ENCODE assay signal across 19 mouse cellular contexts in the genomic region with DNA sequence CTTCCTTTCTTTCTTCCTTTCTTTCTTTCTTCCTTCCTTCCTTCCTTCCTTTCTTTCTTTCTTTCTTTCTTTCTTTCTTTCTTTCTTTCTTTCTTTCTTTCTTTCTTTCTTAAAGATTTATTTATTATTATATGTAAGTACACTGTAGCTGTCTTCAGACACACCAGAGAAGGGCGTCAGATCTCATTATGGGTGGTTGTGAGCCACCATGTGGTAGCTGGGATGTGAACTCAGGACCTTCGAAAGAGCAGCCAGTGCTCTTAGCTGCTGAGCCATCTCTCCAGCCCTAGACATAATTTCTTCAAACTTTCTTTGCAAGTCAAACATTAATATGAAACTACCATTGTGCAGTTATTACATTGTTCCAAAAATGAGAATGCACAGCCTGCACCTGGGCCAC. TPM values are rescaled to one million over a fixed set of nuclear protein-coding genes. Genes with fewer than 3 reads are reported as not detected.
DNase-seq lines count a peak whose midpoint lies in the region; ATAC-seq and TF ChIP-seq lines count a peak whose summit lies in the region.
"Not testable (repeated sequence)": the region's sequence is repeated elsewhere in the genome, so short reads cannot be mapped to it uniquely, and the experiment has no call there.
"Had no signal": no experiment of that assay in that cellular context is flagged by ENCODE, and none has a peak within 500 bp of the region (broad histone marks: within the 10 kb centered on the region; RNA-seq: fewer than 3 reads in every experiment).

No protein-coding gene starts in this region.

- not testable (repeated sequence) for H3K4me3 ChIP-seq in CH12.LX (replicated peaks in 1 of 3; ENCODE audit: low read depth in 2 of 3, low read length in 2 of 3, poor library complexity in 1 of 3); gastrocnemius, adult 2 months; kidney, embryonic 14.5 days (ENCODE audit: low read length); kidney, embryonic 16.5 days (ENCODE audit: low read length); macrophage (ENCODE audit: inconsistent target); thymus, adult 2 months (ENCODE audit: control insufficient read depth, insufficient read depth, low read length)

- not testable (repeated sequence) for H3K79me2 ChIP-seq in CH12.LX (replicated peaks; ENCODE audit: control insufficient read depth, extremely low read depth, insufficient read depth, poor library complexity, severe bottlenecking)
- peaks cover 26% of the 10 kb centered on the region; the same call in 1 of the 2 replicates for H3K79me2 ChIP-seq in macrophage (ENCODE audit: inconsistent target)

- peak; percentile 19 for TF ChIP-seq RAD21 in CH12.LX (IDR thresholded peaks at IDR 0.05; ENCODE audit: low read depth, low read length)

- intact Hi-C loops in gastrocnemius, adult 2 months (cut with DNase I): loop anchor here (1.0 to 5.0 kb wide), 2 partner anchors 46 to 77 kb away; no protein-coding TSS in a partner anchor

- 81% methylated on average over 2 of the region's 2 CpGs for WGBS in kidney, embryonic 14.5 days
- WGBS in kidney, embryonic 16.5 days: 69% methylated on average over 2 of the region's 2 CpGs
- 47% methylated on average over 2 of the region's 2 CpGs for WGBS in macrophage (ENCODE audit: missing documents)
- WGBS in thymus, adult 2 months: 45% methylated on average over 2 of the region's 2 CpGs

- not testable (repeated sequence) for H3K9me3 ChIP-seq in CH12.LX (replicated peaks; ENCODE audit: low read length); kidney, embryonic 14.5 days (ENCODE audit: control insufficient read depth, low read length); kidney, embryonic 16.5 days (ENCODE audit: low read length)

- not testable (repeated sequence) for DNase-seq in CH12.LX (ENCODE audit: extremely low read depth); gastrocnemius, adult 2 months; thymus, adult 2 months
- DNase-seq in thymus, postnatal 25 days: peak; percentile 39

- TF ChIP-seq POLR2A in CH12.LX (IDR thresholded peaks at IDR 0.05; ENCODE audit: low read depth, low read length); thymus, adult 2 months (IDR thresholded peaks at IDR 0.05; ENCODE audit: control insufficient read depth, extremely low read depth, insufficient read depth, low read length, poor library complexity): not testable (repeated sequence)

- not testable (repeated sequence) for H3K27me3 ChIP-seq in CH12.LX (replicated peaks); kidney, embryonic 14.5 days (ENCODE audit: control insufficient read depth, insufficient read depth, low read length); kidney, embryonic 16.5 days (ENCODE audit: insufficient read depth, low read length); thymus, adult 2 months (ENCODE audit: control insufficient read depth, insufficient read depth, low read length)

- dilution Hi-C loops in CH12.LX (cut with MboI; ENCODE audit: extremely low pct_ligation_motif_present, extremely low pct_unique_long_range_greater_than_20kb, low sequenced_read_pairs): not testable (repeated sequence)

- H3K36me3 ChIP-seq in CH12.LX (replicated peaks in 1 of 2; ENCODE audit: control insufficient read depth in 1 of 2, insufficient read depth in 1 of 2, low read length in 1 of 2) (peaks cover 2 to 19% of the 10 kb centered on the region in 2 experiments), macrophage (ENCODE audit: inconsistent target) (peaks cover 13% of the 10 kb centered on the region)
- H3K36me3 ChIP-seq in kidney, embryonic 14.5 days (ENCODE audit: control insufficient read depth, insufficient read depth, low read length); kidney, embryonic 16.5 days (ENCODE audit: insufficient read depth, low read length); thymus, adult 2 months (ENCODE audit: control insufficient read depth, insufficient read depth, low read length): not testable (repeated sequence)

- in situ Hi-C loops in CH12.LX (cut with MboI; ENCODE audit: low pct_ligation_motif_present, low pct_unique_long_range_greater_than_20kb, low sequenced_read_pairs): not testable (repeated sequence)

- H3K4me2 ChIP-seq in CH12.LX (ENCODE audit: insufficient read depth, low read depth, poor library complexity, severe bottlenecking); kidney, embryonic 14.5 days (replicated peaks; ENCODE audit: low read depth, low read length); kidney, embryonic 16.5 days (replicated peaks; ENCODE audit: low read depth, low read length): not testable (repeated sequence)

- peak in 1 of 2 experiments; percentile 51; a peak in 2 of 4 replicates for TF ChIP-seq CTCF in CH12.LX (conservative IDR thresholded peaks at IDR 0.05 in 1 of 2, IDR thresholded peaks at IDR 0.05 in 1 of 2; ENCODE audit: low read depth in 2 of 2, low read length in 2 of 2)
- not testable (repeated sequence) for TF ChIP-seq CTCF in gastrocnemius, adult 2 months (IDR thresholded peaks at IDR 0.05); thymus, adult 2 months (IDR thresholded peaks at IDR 0.05; ENCODE audit: borderline replicate concordance, control insufficient read depth, extremely low read depth, insufficient read depth, low read length, poor library complexity)

- ATAC-seq in kidney, embryonic 14.5 days (ENCODE audit: low FRiP score, low TSS enrichment); kidney, embryonic 16.5 days (ENCODE audit: low FRiP score, low TSS enrichment): not testable (repeated sequence)

- H3K27ac ChIP-seq in CH12.LX (ENCODE audit: insufficient read depth, low read depth): not testable (repeated sequence)
- H3K27ac ChIP-seq in gastrocnemius, adult 2 months: peak overlapping the region; percentile 71; the same call in 1 of the 2 replicates
- H3K27ac ChIP-seq in kidney, embryonic 14.5 days (ENCODE audit: low read depth, low read length): 0 out of 2 replicates have a peak overlapping the region, but pooled peaks have one; percentile 42
- H3K27ac ChIP-seq in kidney, embryonic 16.5 days (ENCODE audit: low read length): peak overlapping the region; percentile 62; the same call in 1 of the 2 replicates
- peak overlapping the region; percentile 49 for H3K27ac ChIP-seq in macrophage
- H3K27ac ChIP-seq in thymus, adult 2 months (ENCODE audit: control insufficient read depth, insufficient read depth, low read length): peak overlapping the region; percentile 67

- H3K9ac ChIP-seq in CH12.LX (ENCODE audit: insufficient read depth, low read depth); kidney, embryonic 14.5 days (ENCODE audit: low read depth, low read length); kidney, embryonic 16.5 days (replicated peaks; ENCODE audit: low read length): not testable (repeated sequence)

- TF ChIP-seq EP300 in CH12.LX (IDR thresholded peaks at IDR 0.05; ENCODE audit: low read length): not testable (repeated sequence)

- peaks cover 2 to 21% of the 10 kb centered on the region in 2 experiments for H3K4me1 ChIP-seq in CH12.LX (ENCODE audit: control insufficient read depth in 1 of 2, insufficient read depth in 2 of 2)
- peaks cover 15% of the 10 kb centered on the region for H3K4me1 ChIP-seq in kidney, embryonic 14.5 days (ENCODE audit: control insufficient read depth, insufficient read depth, low read length)
- H3K4me1 ChIP-seq in kidney, embryonic 16.5 days (ENCODE audit: insufficient read depth, low read length): peaks cover 22% of the 10 kb centered on the region
- H3K4me1 ChIP-seq in thymus, adult 2 months (replicated peaks; ENCODE audit: control insufficient read depth, insufficient read depth, low read length): peaks cover 24% of the 10 kb centered on the region

RNA-seq across cellular contexts. Expression of a gene that starts 25.5 kb away (rescaled TPM):
- total RNA-seq in CH12.LX (2012; rRNA removed) (4.3 and 4.7 TPM in 2 replicates), CH12.LX (2014; rRNA removed) (3.8 and 4.3 TPM in 2 replicates)
- polyA plus RNA-seq in CH12.LX (2012; ENCODE audit: insufficient read length, low read depth) (4.7 and 5.2 TPM in 2 replicates), macrophage (2018) (32.0 to 97.2 TPM (median 40.6 TPM) in 3 replicates)
- 10 to 100 TPM in 1 of 2 experiments, 1 to 10 TPM in 1; 8.7 to 14.6 TPM for total RNA-seq in gastrocnemius, adult 2 months (2021)
- 0.84 and 1.9 TPM in 2 replicates for polyA plus RNA-seq in kidney, embryonic 14.5 days (2014; fragmentation: Nextera tagmentation; extraction: Ambion mirVana)
- polyA plus RNA-seq in kidney, embryonic 16.5 days (2015; fragmentation: Nextera tagmentation; extraction: Ambion mirVana): 2.6 and 2.7 TPM in 2 replicates
- total RNA-seq in macrophage (2018; cell fraction: chromatin; rRNA removed): 100 to 1,000 TPM in 4 of 26 experiments, 10 to 100 TPM in 20, 1 to 10 TPM in 2; 5.4 to 224 (median 59.7) TPM
- 100 to 1,000 TPM in 14 of 26 experiments, 10 to 100 TPM in 12; 30.0 to 238 (median 133) TPM for total RNA-seq in macrophage (2018; cell fraction: cytosol; rRNA removed)
- total RNA-seq in macrophage (2018; cell fraction: nucleus; rRNA removed): 100 to 1,000 TPM in 15 of 26 experiments, 10 to 100 TPM in 11; 16.8 to 231 (median 146) TPM
- 17.1 and 20.1 TPM in 2 replicates for polyA plus RNA-seq in thymus, adult 2 months (2012; rRNA removed)

RNA-seq across cellular contexts. Expression of a gene that starts 25.5 kb away (rescaled TPM):
- total RNA-seq in CH12.LX (2012; rRNA removed): 115 and 143 TPM in 2 replicates
- total RNA-seq in CH12.LX (2014; rRNA removed): 107 and 108 TPM in 2 replicates
- polyA plus RNA-seq in CH12.LX (2012; ENCODE audit: insufficient read length, low read depth): 66.1 and 70.3 TPM in 2 replicates
- 1 to 10 TPM; 6.5 to 9.7 TPM for total RNA-seq in gastrocnemius, adult 2 months (2021)
- polyA plus RNA-seq in kidney, embryonic 14.5 days (2014; fragmentation: Nextera tagmentation; extraction: Ambion mirVana): 3.3 and 4.2 TPM in 2 replicates
- polyA plus RNA-seq in kidney, embryonic 16.5 days (2015; fragmentation: Nextera tagmentation; extraction: Ambion mirVana): 4.5 and 4.8 TPM in 2 replicates
- 100 to 1,000 TPM in 1 of 26 experiments, 10 to 100 TPM in 17, 1 to 10 TPM in 8; 3.2 to 240 (median 39.1) TPM for total RNA-seq in macrophage (2018; cell fraction: chromatin; rRNA removed)
- total RNA-seq in macrophage (2018; cell fraction: cytosol; rRNA removed): 100 to 1,000 TPM in 14 of 26 experiments, 10 to 100 TPM in 12; 29.0 to 298 (median 166) TPM
- 100 to 1,000 TPM in 15 of 26 experiments, 10 to 100 TPM in 11; 11.5 to 293 (median 127) TPM for total RNA-seq in macrophage (2018; cell fraction: nucleus; rRNA removed)
- 25.7 to 94.8 TPM (median 34.2 TPM) in 3 replicates for polyA plus RNA-seq in macrophage (2018)
- 58.1 and 60.9 TPM in 2 replicates for polyA plus RNA-seq in thymus, adult 2 months (2012; rRNA removed)

RNA-seq across cellular contexts. Expression of a gene that starts 49.7 kb away (rescaled TPM):
- total RNA-seq in CH12.LX (2012; rRNA removed) (not detected in 2 replicates), CH12.LX (2014; rRNA removed) (not detected in 2 replicates)
- polyA plus RNA-seq in CH12.LX (2012; ENCODE audit: insufficient read length, low read depth) (not detected in 2 replicates), macrophage (2018) (0.17 TPM in 1 of 3 replicates, not detected in the others)
- not detected for total RNA-seq in gastrocnemius, adult 2 months (2021)
- polyA plus RNA-seq in kidney, embryonic 14.5 days (2014; fragmentation: Nextera tagmentation; extraction: Ambion mirVana): not detected in 2 replicates
- polyA plus RNA-seq in kidney, embryonic 16.5 days (2015; fragmentation: Nextera tagmentation; extraction: Ambion mirVana): not detected in 2 replicates
- total RNA-seq in macrophage (2018; cell fraction: chromatin; rRNA removed): 1 to 10 TPM in 1 of 26 experiments, under 1 TPM in 9, not detected in 16; 0.33 to 1.7 (median 0.53) TPM
- under 1 TPM in 12 of 26 experiments, not detected in 14; 0.05 to 0.17 (median 0.08) TPM for total RNA-seq in macrophage (2018; cell fraction: cytosol; rRNA removed)
- total RNA-seq in macrophage (2018; cell fraction: nucleus; rRNA removed): under 1 TPM in 4 of 26 experiments, not detected in 22; 0.33 to 0.91 (median 0.53) TPM
- polyA plus RNA-seq in thymus, adult 2 months (2012; rRNA removed): 0.07 and 0.29 TPM in 2 replicates
- total RNA-seq: adrenal gland, adult 18-20 months; adrenal gland, adult 8-10 months; adrenal gland, postnatal 14 days; adrenal gland, postnatal 36 days had no signal
- polyA plus RNA-seq: activated CD4-positive, CD25-positive, alpha-beta regulatory T cell, adult 4 months; CD4-positive, CD25-positive, alpha-beta regulatory T cell, adult 4 months; cerebellum, adult 2 months; cortical plate, adult 2 months; embryonic facial prominence, embryonic 10.5 days; forebrain, embryonic 13.5 days; forebrain, embryonic 15.5 days; Patski had no signal

RNA-seq across cellular contexts. Expression of a gene that starts 53.4 kb away (rescaled TPM):
- total RNA-seq in CH12.LX (2012; rRNA removed) (89.1 and 112 TPM in 2 replicates), CH12.LX (2014; rRNA removed) (115 and 124 TPM in 2 replicates)
- polyA plus RNA-seq in CH12.LX (2012; ENCODE audit: insufficient read length, low read depth) (110 and 133 TPM in 2 replicates), macrophage (2018) (36.9 to 51.5 TPM (median 42.8 TPM) in 3 replicates)
- 10 to 100 TPM; 35.6 to 45.8 TPM for total RNA-seq in gastrocnemius, adult 2 months (2021)
- 137 and 186 TPM in 2 replicates for polyA plus RNA-seq in kidney, embryonic 14.5 days (2014; fragmentation: Nextera tagmentation; extraction: Ambion mirVana)
- 132 and 138 TPM in 2 replicates for polyA plus RNA-seq in kidney, embryonic 16.5 days (2015; fragmentation: Nextera tagmentation; extraction: Ambion mirVana)
- total RNA-seq in macrophage (2018; cell fraction: chromatin; rRNA removed): 10 to 100 TPM in 8 of 26 experiments, 1 to 10 TPM in 16, not detected in 2; 1.6 to 17.9 (median 7.6) TPM
- 10 to 100 TPM; 20.4 to 48.3 (median 34.8) TPM for total RNA-seq in macrophage (2018; cell fraction: cytosol; rRNA removed)
- total RNA-seq in macrophage (2018; cell fraction: nucleus; rRNA removed): 10 to 100 TPM in 14 of 26 experiments, 1 to 10 TPM in 12; 3.3 to 20.5 (median 10.5) TPM
- 41.3 and 42.0 TPM in 2 replicates for polyA plus RNA-seq in thymus, adult 2 months (2012; rRNA removed)

RNA-seq across cellular contexts. Expression of a gene that starts 56.5 kb away (rescaled TPM):
- total RNA-seq in CH12.LX (2012; rRNA removed) (88.6 and 101 TPM in 2 replicates), CH12.LX (2014; rRNA removed) (63.7 and 66.7 TPM in 2 replicates)
- polyA plus RNA-seq in CH12.LX (2012; ENCODE audit: insufficient read length, low read depth) (81.7 and 89.6 TPM in 2 replicates), macrophage (2018) (4.7 to 12.0 TPM (median 5.4 TPM) in 3 replicates)
- 10 to 100 TPM in 1 of 2 experiments, 1 to 10 TPM in 1; 8.7 to 10.9 TPM for total RNA-seq in gastrocnemius, adult 2 months (2021)
- 27.1 and 35.7 TPM in 2 replicates for polyA plus RNA-seq in kidney, embryonic 14.5 days (2014; fragmentation: Nextera tagmentation; extraction: Ambion mirVana)
- 22.5 and 24.0 TPM in 2 replicates for polyA plus RNA-seq in kidney, embryonic 16.5 days (2015; fragmentation: Nextera tagmentation; extraction: Ambion mirVana)
- total RNA-seq in macrophage (2018; cell fraction: chromatin; rRNA removed): 10 to 100 TPM in 15 of 26 experiments, 1 to 10 TPM in 11; 1.2 to 32.8 (median 11.9) TPM
- 1 to 10 TPM; 3.6 to 8.6 (median 6.5) TPM for total RNA-seq in macrophage (2018; cell fraction: cytosol; rRNA removed)
- 10 to 100 TPM in 5 of 26 experiments, 1 to 10 TPM in 21; 2.2 to 23.1 (median 6.5) TPM for total RNA-seq in macrophage (2018; cell fraction: nucleus; rRNA removed)
- polyA plus RNA-seq in thymus, adult 2 months (2012; rRNA removed): 20.4 and 21.8 TPM in 2 replicates
